Mouse (Mus musculus) cerebellum, postnatal 14 days (tissue): ENCODE measurements at regions not wholly inside any gene's neighbourhood (a gene's known extent, or its start where the extent isn't known, plus 50 kb on each side); places are given as distances from the start of the nearest gene placed in this dataset.
A peak's percentile ranks its signal among the peaks of the same experiment; 100 is the strongest.

Experiments used
- DNase-seq, 2 experiments: peaks; one replicate each; pipeline ENCODE4 v3.0.0; 2021; ENCODE audit warnings: mixed read lengths in 2 of 2

- peak; percentile 51 to 58 for DNase-seq
These were observed 551.2 kb upstream of the Btbd3 start for GRCm38 (mm10) chr2:137704948-137705723.

DNA sequence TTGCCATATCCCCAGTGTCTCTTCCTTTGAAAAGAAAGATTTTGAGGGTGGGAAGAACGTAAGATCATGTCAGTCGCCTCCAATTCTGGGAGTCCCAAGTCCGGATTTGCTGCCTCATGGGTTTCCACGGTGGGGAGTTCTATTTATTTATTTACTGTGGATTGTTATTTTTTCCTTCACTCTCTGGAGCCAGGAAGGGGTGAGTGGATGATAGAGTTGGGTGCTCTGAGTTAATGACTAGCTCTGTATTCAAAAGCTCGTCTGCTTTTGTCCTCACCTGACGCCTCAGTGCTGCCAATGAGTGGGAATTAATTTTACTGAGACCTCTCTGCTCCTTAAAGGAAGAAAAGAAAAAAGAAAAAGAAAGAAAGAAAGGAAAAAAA lies 551.8 kb upstream of the Btbd3 start:
- DNase-seq = no peak

DNA sequence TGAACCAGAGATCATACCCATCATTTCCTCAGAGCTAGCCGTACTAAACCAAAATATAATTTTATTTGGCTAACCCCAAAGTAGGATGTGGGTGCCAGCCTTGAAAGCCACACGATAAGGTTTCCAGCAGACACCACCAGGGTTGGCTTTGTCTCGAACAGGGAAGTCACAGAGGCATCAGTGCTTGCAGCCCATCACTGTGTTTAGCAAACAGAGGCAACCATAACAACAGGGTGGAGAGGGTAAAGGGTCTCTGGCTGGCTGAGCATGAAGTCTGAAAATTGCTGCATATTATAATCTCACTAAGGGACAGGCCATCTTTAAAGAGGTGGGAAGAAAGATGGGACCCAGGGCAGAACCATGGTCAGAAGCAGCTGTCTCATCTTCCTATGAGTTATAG lies 552.3 kb upstream of the Btbd3 start:
- peak in 1 of 2 experiments; percentile 4 for DNase-seq

- no peak for DNase-seq
These were observed 560.5 kb upstream of the Btbd3 start for GRCm38 (mm10) chr2:137695885-137696284.

DNA sequence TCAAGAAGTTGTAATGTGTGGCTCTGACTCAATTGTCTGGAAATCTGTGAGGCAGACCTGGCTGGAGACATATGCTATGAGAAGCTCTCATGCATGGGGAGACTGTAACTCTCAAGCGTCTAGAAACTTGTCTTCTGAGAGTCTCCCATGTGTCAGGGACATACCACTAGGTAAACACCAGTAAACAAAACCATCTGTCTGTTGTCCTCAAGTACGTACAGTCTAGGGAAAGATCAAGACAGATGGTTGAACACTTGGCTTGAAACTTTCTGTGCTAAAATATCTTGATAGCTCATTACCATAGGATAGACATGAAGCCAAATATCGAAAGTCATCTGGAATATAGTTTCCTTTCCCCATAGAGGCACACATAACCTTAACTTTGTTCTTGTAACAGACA lies 562.3 kb upstream of the Btbd3 start:
- DNase-seq = no peak

DNA sequence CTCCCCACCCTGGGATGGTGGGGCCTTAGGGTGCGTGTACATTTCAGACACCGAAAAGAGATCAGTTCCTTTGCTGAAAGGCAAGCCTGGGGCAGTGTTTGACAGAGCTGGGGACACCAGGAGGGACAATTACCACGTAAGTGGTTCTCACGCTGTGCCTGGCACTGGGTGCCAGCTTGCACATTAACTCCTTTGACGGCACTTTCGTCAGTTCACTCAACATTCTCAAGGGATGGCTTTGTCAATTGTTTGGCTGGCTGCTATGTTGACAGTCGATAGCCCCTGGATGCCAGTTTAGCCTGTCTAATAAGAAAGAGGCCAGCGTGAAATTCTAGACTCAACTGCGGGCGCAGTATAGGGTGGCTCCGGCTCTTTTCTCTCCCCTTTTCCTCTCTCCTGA lies 569.2 kb upstream of the Btbd3 start:
- DNase-seq = peak in 1 of 2 experiments; percentile 4

DNA sequence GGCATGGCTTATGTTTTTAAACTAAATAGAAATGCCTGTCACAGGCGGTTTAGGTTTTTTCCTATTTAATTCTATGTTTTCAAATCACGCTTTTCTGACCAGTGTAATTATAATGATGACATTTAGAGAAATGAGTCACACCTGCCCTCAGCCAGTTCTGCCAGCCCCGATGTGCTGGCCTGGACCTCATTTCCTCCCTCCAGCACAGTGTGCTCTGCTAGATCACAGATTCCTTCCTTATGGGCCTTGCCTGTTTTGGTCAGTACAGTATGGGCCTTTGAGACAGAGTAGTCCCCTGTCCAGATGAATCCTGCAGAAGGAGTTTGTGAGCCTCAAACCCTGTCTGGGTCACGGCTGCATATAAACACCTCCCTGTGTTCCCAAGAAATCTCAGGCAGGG lies 569.6 kb upstream of the Btbd3 start:
- no peak for DNase-seq

GRCm38 (mm10) chr2:137681762-137682161 lies 565.3 kb upstream of the Jag1 start:
- no peak for DNase-seq

GRCm38 (mm10) chr2:137663171-137663570 lies 546.7 kb upstream of the Jag1 start:
- DNase-seq = no peak

- DNase-seq = no peak
These were observed 545.8 kb upstream of the Jag1 start for GRCm38 (mm10) chr2:137662216-137662615.

DNA sequence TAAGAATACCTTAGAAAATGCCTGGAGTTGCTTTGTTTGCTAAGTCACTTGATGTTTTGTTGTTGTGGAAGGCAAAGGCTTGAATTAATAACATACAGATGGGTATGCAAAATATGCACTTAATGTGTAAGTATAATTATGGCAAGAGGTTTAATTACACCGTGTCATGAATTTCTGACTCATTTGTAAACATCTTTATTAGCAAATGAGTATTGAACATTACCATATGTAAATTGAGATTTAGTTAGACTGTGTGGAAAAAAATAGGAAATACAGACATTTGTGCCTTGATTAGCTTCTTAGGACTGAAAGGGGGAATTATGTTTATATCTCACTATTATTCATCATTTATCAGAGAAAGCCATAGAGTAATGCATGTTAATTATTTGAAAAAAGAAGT lies 544.0 kb upstream of the Jag1 start:
- DNase-seq = no peak

DNA sequence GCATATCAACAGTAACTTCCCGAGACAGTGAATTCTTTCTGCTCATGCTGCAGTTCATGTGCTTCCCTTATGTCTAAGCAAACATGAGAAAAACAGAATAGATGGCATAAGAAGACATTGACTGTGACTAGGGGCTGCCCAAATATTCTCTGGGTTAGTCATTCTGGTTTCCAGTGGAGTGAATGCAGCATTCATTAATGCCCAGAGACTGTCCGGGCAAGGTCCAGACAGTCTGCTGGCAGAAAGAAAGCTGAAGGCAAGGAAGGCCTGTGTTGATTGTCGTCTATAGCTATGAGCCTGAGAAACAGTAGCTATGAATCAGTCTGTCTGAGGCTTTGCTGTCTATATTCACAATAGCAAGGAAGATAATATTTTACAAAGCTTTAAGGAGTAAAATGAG lies 537.9 kb upstream of the Jag1 start:
- DNase-seq = no peak

DNA sequence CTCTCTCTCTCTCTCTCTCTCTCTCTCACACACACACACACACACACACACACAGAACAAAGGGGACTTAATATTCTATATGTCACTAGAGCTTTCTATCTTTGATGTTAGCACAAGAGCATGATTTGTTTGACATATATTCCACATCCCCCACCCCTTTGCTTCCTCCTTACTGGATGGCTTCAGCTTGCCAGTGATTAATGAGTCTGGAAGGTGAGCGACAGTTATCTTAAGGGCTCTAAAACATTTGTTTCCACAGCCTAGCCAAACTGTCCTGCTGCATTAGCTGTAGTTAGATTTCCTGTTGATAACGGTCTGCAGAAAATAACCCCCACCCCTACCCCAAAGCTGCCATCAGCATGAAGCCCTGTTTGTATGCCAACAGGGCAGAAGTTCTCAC lies 527.7 kb upstream of the Jag1 start:
- peak in 1 of 2 experiments; percentile 25 for DNase-seq

DNA sequence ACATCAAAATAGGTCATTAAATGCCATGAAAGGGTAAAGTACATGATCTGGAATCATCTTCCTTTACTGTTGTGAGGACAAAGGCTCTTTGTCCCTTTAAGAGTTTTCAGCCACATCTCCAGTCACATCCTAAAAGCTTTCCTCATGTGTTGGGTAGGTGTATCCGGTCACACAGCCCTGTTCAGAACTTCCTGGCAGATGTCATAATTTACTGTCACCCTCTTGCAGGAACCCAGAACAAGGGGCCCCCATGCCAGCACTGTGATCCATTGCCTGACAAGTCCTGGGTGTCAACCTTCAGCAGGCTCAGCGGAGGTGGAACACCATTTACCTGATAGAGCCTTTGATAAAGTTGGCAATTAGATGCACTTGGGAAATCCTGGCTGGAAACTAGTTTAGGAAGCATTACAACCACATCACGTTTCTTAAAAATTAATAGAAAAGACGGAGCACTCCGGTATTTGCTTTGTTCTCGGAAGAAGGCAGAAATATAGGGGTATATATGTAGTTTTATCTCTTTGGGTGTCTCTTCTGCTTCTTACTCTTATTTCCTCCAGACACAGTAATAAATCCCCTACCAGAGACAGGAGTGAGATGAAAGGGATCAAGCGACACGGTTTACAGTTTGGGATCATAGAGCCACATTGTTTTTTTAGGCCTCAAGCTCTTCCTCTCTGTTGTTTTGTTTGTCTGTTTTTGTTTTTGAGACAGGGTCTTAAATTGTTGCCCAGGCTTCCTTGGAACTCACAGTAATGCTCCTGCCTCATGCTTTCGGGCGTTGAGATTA lies 527.0 kb upstream of the Jag1 start:
- DNase-seq = no peak

DNA sequence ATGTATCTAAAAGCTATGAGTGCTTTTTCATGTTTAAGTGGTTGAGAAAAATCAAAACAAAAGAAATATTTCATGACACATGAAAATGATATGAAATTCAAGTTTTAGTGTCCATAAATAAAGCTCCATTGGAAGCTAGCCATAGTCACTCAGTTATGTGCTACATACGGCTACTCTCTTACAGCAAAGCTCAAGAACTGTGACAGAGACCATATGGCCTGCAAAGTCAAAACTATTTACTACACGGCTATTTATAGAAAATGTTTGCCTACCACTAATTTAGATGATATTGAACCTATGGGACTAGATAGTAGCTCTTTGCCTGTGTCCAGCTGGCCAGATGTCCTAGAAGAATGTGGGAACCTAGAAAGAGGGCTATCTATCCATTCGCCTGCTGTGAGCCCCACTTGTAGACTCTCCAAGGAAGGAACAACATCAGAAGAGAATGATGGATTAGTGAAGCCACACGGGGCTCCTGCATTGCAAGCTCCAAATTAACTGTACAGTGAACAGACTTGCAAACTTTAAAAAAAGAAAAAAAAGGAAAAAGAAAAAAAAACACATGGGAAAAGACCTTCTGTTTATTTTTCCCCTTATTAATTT lies 518.7 kb upstream of the Jag1 start:
- no peak for DNase-seq

DNA sequence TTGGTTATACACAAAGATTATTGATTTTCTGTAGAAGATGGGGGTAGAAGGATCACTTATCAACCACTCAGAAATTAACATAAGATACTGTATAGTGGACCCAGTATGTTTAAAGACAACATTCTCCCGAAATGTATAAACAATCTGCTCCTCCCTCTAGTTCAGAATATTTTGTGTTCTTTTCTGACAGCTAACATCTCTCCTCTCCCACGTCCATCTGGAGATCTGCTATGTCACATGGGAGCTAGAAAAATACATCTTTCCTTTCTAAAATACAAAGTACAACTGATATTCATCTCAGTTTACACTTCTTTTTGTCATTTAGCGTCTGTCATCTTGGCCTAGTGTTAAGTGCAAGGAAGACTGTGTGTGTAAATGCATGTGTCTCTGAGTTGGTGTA lies 500.2 kb upstream of the Jag1 start:
- no peak for DNase-seq

GRCm38 (mm10) chr2:137613791-137614190 lies 497.3 kb upstream of the Jag1 start:
- no peak for DNase-seq

- no peak for DNase-seq
These were observed 492.1 kb upstream of the Jag1 start for GRCm38 (mm10) chr2:137608506-137608905.

DNA sequence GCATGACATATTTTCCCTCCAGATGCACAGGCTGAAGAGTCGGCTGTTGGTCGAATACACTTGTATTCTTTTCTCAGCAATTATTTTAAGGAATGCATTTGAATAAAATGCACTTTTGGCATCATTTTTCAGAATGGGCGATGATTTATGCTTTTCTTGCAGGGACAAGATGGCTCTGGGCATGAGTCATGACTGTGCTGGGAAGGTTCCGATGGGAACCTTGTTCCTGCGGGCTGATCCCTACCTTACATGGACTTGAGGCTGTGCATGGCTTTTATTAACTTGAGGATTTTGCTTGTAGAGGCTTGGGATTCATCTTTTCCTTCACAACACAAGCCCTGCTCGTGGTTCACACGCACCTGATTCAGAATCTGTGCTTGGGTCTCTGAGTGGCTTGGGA lies 481.7 kb upstream of the Jag1 start:
- DNase-seq = no peak

DNA sequence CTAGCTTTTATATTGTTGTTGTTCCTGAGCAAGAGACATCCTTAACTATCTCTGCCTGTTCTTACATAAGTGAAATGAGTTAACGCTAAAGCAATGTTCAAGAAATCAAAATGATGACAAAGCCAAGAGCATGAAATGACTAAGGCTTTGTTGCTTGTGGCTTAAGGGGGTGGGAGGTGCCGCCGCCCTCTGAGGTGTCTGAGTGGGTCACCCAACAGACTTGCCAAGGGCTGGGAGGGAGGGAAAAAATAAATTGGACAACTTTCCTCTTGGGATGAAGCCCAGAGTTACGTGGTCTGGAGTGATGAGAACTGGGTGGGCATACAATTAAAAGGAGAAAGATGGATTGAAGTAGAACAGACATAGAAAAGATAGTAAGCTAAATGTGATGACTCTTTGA lies 478.1 kb upstream of the Jag1 start:
- no peak for DNase-seq

GRCm38 (mm10) chr2:137591551-137591950 lies 475.1 kb upstream of the Jag1 start:
- no peak for DNase-seq

DNA sequence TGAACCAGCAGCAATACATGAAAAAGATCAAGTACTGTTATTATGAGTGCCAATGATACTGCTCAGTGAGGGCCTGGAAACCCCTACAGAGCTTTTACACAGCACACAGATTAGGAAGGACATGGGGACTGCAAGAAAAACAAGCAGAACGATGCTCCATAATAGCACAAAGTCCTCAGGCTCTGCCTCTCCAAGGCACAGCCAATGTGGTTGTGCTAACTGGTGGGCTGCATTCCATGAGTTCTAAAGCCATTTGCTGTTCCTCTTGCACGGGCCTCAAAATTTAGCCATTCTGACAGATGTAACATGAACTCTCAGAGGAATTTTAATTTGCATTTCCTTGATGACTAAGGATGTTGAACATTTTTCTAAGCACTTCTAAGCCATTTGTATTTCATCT lies 465.0 kb upstream of the Jag1 start:
- DNase-seq = no peak

GRCm38 (mm10) chr2:137575750-137576149 lies 459.3 kb upstream of the Jag1 start:
- DNase-seq = no peak

DNA sequence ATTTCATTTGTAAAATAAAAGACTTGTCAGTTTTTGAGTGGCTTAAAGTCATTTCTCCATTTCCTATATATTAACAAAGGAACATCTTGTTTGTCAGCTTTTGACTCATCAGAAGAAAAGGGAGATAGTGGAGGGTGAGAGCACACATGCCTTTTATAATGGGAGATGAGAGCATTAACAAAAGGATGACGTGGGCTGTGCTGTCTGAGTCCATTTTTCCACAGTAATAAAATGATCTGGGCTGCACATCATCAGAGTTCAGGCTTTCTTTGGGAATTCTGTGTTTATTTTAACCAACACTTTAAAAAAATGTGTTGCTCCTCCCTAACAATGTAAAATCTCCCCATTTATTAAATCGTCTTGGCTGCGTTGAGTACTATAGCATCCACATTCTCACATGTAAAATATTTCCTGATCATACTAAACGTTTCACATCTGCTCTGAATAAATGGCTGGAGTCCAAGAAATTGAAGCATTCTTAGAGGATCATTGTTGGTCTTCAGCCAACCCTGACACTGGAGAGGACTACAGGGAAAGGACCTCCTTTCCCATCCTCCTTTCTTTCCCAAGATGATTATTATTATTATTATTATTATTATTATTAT lies 458.5 kb upstream of the Jag1 start:
- DNase-seq = no peak
